Mouse (Mus musculus): ENCODE results near the gene Chst8. TPM values are rescaled to one million over a fixed set of nuclear protein-coding genes. Genes with fewer than 3 reads are reported as not detected.

Gene Chst8
- total RNA-seq, 2 experiments from 2014 or later, result 18.7 to 21.1 TPM

GRCm38 (mm10) chr7:34722151-34722550, 90.4 kb downstream of the Chst8 start:
- intact Hi-C loops (cut with DNase I), result loop anchor here (5.0 kb wide), 1 partner anchor 70 kb away; no protein-coding TSS in a partner anchor
- DNase-seq (ENCODE audit: low spot score in 2 of 2), result no peak

DNA sequence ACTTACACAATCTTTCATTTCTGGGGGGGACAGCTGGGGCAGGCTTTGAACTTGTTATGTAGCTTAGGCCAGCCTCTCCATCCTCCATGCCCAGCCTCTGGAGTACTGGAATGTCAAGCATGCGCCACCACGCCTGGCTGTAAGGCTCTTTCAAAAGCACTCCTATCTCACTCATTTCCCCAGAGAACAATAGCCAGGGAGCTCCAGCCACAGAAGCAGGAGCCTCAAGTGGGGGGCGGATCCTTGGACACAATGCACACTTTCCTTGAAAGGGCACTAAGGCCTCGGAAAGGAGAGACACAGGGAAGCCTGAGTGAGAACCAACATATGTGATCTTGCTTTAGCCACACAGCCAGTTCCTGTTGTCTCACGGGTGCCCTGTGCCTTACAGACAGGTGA, 90.9 kb downstream of the Chst8 start:
- no peak for DNase-seq (ENCODE audit: low spot score in 2 of 2)
- intact Hi-C loops (cut with DNase I), result loop anchor here (5.0 kb wide), 1 partner anchor 71 kb away; no protein-coding TSS in a partner anchor

DNA sequence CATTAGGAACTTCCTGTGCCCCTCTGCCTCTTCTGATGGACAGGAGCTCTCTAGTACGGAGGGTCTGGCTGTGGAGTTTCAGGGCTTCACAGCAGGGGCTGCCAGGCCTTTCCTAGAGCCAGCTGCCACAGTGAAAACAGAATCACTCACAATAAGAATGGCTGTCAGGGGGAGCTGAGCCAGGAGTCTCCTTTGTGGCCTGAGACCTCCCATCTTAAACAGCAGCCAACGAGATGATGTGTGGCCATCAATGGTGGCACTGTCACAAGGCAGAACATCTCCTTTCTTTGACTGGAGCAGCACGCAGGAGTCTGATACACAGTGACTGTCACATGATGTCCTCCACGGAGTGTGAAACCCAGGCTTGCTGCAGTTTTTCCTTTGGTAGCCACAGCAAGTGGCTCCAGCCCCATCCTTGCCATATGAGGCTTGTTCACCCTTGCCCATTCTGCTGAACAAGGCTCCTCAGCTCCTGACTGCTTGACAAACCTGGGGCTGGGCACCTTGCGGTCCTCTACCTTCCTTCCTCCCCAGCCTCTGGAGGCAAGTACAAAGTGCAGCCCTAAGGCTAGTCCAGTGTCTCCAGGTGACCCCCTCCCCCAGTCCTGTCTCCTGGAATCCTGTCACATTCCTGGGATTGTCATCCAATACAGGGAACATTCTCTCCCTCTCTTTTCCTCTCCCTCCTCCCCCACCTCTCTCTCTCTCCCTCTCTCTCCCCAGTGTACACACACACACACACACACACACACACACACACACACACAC, 91.4 kb downstream of the Chst8 start:
- DNase-seq (ENCODE audit: low spot score in 2 of 2), result no peak
- intact Hi-C loops (cut with DNase I), result loop anchor here (5.0 kb wide), 1 partner anchor 71 kb away; no protein-coding TSS in a partner anchor

- peak; percentile 24 to 47 for DNase-seq (ENCODE audit: low spot score in 2 of 2)
- intact Hi-C loops (cut with DNase I), result loop anchor here (1.0 kb wide), 1 partner anchor 43 kb away; no protein-coding TSS in a partner anchor
Measured at GRCm38 (mm10) chr7:34719599-34719998, 92.9 kb downstream of the Chst8 start.

- intact Hi-C loops (cut with DNase I), result loop anchor here (1.0 kb wide), 1 partner anchor 42 kb away; no protein-coding TSS in a partner anchor
- no peak for DNase-seq (ENCODE audit: low spot score in 2 of 2)
Measured at GRCm38 (mm10) chr7:34718651-34719050, 93.9 kb downstream of the Chst8 start.

GRCm38 (mm10) chr7:34717161-34717810, 95.2 kb downstream of the Chst8 start:
- DNase-seq (ENCODE audit: low spot score in 2 of 2), result no peak
- intact Hi-C loops (cut with DNase I), result no loop called here

GRCm38 (mm10) chr7:34714848-34715460, 97.6 kb downstream of the Chst8 start:
- intact Hi-C loops (cut with DNase I), result no loop called here
- DNase-seq (ENCODE audit: low spot score in 2 of 2), result no peak

DNA sequence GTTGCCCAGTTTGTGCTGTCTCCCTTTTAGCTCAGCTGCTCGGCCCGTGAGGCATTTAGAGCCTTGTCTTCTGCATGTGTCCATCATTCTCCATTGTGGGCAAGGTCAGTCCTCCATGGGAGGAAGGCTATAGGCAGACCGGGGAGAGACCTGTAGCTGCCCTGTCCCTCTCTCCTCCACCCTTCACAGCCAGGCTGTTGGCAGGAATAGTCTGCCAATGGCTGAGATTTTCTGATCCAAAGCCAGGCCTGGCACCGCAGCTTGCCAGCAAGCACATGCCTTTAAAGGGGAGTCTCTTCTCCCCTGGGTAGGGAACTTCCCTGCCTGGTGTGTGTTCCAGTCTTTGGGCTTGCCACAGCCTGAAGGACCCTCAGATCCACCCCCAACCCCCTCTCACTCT, 103.4 kb downstream of the Chst8 start:
- no peak for DNase-seq (ENCODE audit: low spot score in 2 of 2)

DNA sequence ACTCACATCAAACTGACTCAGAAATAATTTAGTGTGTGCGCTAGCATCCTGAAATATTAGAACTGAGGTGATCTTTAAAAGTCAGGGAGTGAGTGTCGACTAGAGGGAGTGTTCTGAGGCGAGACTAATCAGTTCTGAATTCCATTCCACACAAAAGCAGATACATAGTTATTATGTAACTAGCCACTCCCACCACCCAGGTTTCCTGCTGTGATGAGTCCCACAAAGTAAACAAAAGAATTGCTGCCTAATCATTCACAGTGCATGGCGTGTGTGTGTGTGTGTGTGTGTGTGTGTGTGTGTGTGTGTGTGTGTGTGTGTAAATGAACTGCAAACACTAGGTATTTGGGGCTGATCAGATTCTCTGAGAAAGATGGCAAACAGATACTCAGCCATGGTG, 108.1 kb downstream of the Chst8 start:
- no peak for DNase-seq (ENCODE audit: low spot score in 2 of 2)
- intact Hi-C loops (cut with DNase I), result no loop called here

More for the DNA sequence above, 103.4 kb downstream of the Chst8 start:
- intact Hi-C loops (cut with DNase I), result no loop called here

GRCm38 (mm10) chr7:34703437-34703836, 109.1 kb downstream of the Chst8 start:
- intact Hi-C loops (cut with DNase I), result no loop called here
- DNase-seq (ENCODE audit: low spot score in 2 of 2), result no peak

GRCm38 (mm10) chr7:34702718-34703351, 109.7 kb downstream of the Chst8 start:
- intact Hi-C loops (cut with DNase I), result no loop called here
- DNase-seq (ENCODE audit: low spot score in 2 of 2), result no peak

DNA sequence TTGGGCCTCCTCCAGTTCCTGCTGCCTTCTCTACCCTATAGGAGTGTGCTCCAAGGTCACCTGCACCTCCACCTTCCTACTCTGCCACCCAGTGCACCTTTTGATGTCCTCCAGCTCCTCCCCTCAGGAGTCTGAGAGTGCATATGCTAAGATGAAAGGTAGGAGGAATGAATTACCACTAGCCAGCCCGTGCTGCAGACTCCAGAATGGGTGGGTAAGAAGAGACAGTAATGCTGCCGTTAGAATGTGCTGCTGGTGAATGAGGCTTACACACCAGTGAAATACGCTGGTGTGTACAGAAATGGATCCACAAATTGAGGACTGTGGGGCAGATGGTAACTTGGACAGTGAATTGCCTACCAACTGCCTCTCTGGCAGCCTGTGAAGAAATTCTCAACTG, 112.6 kb downstream of the Chst8 start:
- intact Hi-C loops (cut with DNase I), result no loop called here
- DNase-seq (ENCODE audit: low spot score in 2 of 2), result peak in 1 of 2 experiments; percentile 11

- intact Hi-C loops (cut with DNase I), result no loop called here
- DNase-seq (ENCODE audit: low spot score in 2 of 2), result no peak
Measured at GRCm38 (mm10) chr7:34698221-34698620, 114.3 kb downstream of the Chst8 start.

DNA sequence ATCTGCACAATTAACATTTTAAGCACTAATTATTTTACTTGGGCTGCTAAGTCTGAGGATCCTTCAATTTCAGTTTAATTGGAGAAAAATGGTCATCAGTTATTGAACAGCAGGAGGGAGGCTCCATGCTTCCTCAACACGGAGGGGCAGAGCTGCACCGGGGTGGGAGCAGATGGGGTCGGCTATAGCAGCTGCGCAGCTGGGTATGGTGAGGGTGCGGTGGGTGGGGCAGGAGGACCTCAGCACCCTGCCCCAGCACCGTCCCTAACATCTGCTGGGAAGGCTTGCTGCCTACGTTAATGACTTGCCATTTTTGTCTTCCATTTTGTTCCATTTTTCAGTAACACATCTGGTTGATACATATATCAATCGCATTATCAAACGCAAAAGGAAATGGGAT, 116.4 kb downstream of the Chst8 start:
- intact Hi-C loops (cut with DNase I), result no loop called here

GRCm38 (mm10) chr7:34694898-34695297, 117.6 kb downstream of the Chst8 start:
- DNase-seq (ENCODE audit: low spot score in 2 of 2), result no peak
- intact Hi-C loops (cut with DNase I), result no loop called here

More for the DNA sequence above, 116.4 kb downstream of the Chst8 start:
- DNase-seq (ENCODE audit: low spot score in 2 of 2), result no peak

DNA sequence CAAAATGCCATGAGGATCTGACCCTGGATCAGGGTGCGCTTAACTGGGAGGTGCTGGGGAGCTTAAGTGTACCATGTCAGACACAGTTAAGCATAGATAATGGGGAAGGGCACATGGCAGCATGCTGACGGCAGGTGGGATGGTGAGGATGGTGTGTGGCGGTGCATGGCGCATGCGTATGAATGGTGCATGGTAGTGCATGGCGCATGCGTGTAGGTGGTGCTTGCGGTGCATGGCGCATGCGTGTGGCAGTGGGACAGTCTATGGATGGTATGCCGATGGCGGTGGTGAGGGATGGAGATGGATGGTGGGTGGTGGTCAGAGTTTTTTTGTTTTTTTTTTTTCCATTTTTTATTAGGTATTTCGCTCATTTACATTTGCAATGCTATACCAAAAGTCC, 118.6 kb downstream of the Chst8 start:
- DNase-seq (ENCODE audit: low spot score in 2 of 2), result no peak
- intact Hi-C loops (cut with DNase I), result no loop called here

DNA sequence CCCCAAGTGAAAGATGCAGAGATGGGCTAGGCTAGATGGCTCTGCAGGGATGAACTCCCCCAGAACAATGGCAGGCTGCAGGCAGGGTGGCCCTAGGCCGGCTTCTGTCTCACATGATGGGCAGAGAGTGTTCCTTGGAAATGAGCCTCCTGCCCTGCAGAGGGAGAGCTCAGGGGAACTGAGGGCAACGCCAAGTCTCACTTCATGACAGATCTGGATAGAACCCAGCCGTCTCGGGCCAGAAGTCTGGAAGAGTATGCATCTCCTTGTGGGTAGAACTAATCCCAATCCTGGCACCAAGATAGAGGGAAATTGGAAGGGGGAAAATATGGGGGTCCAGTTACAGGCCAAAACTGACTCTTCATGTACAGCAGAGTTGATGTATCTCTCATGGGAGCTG, 119.4 kb downstream of the Chst8 start:
- DNase-seq (ENCODE audit: low spot score in 2 of 2), result no peak
- intact Hi-C loops (cut with DNase I), result no loop called here

- no peak for DNase-seq (ENCODE audit: low spot score in 2 of 2)
- intact Hi-C loops (cut with DNase I), result no loop called here
Measured at GRCm38 (mm10) chr7:34690111-34690510, 122.4 kb downstream of the Chst8 start.

DNA sequence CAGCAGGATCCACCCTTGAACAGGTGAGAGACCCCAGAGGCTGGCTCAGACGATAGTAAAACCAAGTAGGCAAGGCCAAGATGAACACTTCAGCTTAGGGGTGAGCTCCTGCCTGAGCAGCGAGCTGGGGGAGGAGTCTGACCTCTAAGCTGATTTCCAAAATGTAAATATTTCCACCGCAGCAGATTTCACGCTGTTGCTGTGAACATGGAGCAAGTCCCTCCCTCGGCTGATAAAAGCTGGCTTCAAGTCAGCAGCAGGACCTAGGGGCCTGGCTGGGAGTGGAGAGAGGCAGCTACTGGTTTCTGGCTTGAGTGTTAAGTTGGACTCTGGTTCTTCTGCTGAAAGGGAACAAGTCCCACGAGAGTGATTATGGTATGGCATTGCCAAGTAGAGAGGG, 123.5 kb downstream of the Chst8 start:
- no peak for DNase-seq (ENCODE audit: low spot score in 2 of 2)
- intact Hi-C loops (cut with DNase I), result no loop called here

DNA sequence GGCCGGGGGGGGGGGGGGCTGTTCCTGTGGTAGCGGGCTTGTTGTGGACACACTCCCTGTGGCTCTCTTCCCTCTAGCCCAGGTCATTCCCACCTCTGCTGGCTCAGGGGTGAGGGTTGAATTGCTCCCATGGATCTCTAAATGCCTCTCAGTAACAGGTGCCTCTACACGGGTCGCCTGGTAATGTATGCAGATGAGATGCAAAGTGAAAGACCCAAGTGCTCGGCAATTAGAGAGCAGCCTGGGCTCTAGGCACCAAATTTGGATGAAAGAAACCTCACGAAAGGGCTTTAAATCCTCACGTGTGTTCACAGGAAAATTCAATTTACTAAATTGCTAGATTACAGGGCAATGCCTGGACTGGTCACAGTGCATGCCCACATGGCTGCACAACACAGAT, 126.7 kb downstream of the Chst8 start:
- intact Hi-C loops (cut with DNase I), result no loop called here
- no peak for DNase-seq (ENCODE audit: low spot score in 2 of 2)

Measured in left cerebral cortex, postnatal 36 days (tissue).